Mouse (Mus musculus): ENCODE results near the gene Marveld2. TPM values are rescaled to one million over a fixed set of nuclear protein-coding genes. Genes with fewer than 3 reads are reported as not detected.

The Marveld2 gene
- polyA plus RNA-seq, 1 experiment from 2014 or later: 6.0 TPM

DNA sequence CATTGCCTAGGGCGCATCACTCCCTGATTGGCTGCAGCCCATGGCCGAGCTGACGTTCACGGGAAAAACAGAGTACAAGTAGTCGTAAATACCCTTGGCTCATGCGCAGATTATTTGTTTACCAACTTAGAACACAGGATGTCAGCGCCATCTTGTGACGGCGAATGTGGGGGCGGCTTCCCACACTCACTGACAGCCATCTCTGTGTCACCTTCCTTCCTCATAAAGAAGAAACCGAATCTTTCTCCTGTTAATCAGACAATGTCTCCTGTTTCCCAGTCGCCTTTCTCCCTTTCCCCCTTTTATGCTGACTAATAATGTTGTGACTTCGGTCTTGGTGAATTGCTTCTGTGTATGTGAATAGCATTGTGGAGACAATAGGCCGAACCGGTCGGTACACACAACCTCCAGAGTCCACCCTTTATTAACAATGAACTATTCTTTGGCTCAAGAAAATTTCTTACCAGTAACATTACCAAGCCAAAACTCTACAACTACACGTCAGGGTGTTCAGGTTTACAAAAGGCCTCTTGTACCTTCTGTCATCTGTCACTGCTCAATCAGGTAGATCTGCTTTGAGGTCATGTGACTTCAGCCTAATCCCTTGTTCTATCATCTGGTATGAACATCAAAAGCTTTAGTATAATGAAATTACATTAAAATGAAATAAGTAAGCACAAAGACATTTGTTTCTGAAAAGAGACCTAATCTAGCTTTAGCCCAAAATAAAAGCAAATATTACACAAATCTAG is 22.6 kb downstream of the Marveld2 start:
- 57% methylated on average over 12 of the region's 17 CpGs for WGBS
- no peak overlapping the region for H3K27ac ChIP-seq (replicated peaks)
- DNase-seq (ENCODE audit: low spot score): peak; percentile 25
- no peaks in the 10 kb centered on the region for H3K9me3 ChIP-seq
- no peaks in the 10 kb centered on the region for H3K27me3 ChIP-seq (replicated peaks; ENCODE audit: low read depth, poor library complexity, severe bottlenecking)
- no peaks in the 10 kb centered on the region for H3K36me3 ChIP-seq (replicated peaks)
- peaks cover 8% of the 10 kb centered on the region for H3K4me1 ChIP-seq
- H3K4me3 ChIP-seq: 0 out of 2 replicates have a peak overlapping the region, but pooled peaks have one; percentile 8

GRCm38 (mm10) chr13:100588646-100589045 is 28.1 kb downstream of the Marveld2 start:
- Histone ChIP-seq H3K4me3 (no peak overlapping the region), H3K27ac (replicated peaks) (no peak overlapping the region), H3K36me3 (replicated peaks) (0 out of 2 replicates have a peak, but pooled peaks cover 2% of the 10 kb centered on the region), H3K4me1 (no peaks in the 10 kb centered on the region), H3K9me3 (no peaks in the 10 kb centered on the region), H3K27me3 (replicated peaks; ENCODE audit: low read depth, poor library complexity, severe bottlenecking) (no peaks in the 10 kb centered on the region)
- DNase-seq (ENCODE audit: low spot score): no peak
- WGBS: 84% methylated on average over 12 of the region's 12 CpGs

DNA sequence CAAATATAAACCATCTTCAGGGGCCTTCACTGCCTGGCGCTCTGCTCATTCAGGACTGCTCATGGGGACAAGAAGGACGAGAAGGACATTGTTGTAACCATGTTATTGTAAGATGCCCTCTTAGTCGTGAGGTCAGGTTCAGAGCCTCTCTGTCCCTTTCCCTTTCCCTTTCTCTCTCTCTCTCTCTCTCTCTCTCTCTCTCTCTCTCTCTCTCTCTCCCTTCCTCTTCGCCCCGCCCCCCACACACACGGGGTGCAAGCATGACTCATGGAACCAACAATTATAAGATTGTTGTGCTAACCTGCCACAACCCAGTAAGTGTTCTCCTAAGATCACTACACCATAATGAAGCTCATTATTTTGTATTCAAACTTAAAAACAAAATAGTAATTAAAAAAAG is 34.6 kb downstream of the Marveld2 start:
- H3K36me3 ChIP-seq (replicated peaks): no peaks in the 10 kb centered on the region
- no peaks in the 10 kb centered on the region for H3K9me3 ChIP-seq
- no peak overlapping the region for H3K27ac ChIP-seq (replicated peaks)
- H3K4me3 ChIP-seq: no peak overlapping the region
- peaks cover 10% of the 10 kb centered on the region for H3K4me1 ChIP-seq
- no peaks in the 10 kb centered on the region for H3K27me3 ChIP-seq (replicated peaks; ENCODE audit: low read depth, poor library complexity, severe bottlenecking)
- no peak for DNase-seq (ENCODE audit: low spot score)
- WGBS: 47% methylated on average over 6 of the region's 6 CpGs

DNA sequence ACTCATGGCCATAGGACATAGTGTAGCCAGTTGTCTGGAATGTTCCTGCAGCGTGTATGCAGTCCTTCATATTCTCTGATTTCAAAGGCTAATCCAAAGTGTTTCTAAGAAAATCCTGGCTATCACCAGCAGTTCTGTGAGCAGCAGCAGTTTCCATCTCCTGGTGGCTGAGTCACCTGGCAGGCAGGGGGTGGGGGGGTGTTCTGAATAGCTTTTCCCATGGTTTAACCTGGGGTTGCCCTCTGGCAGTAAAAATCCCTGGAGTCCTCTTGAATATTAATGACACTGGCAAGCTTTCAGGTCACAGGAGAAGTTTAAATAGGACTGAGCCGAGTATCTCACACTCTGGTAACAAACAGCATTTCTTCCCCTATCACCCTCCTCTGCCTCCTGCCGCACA is 35.1 kb downstream of the Marveld2 start:
- Histone ChIP-seq H3K27me3 (replicated peaks; ENCODE audit: low read depth, poor library complexity, severe bottlenecking) (no peaks in the 10 kb centered on the region), H3K4me3 (no peak overlapping the region), H3K36me3 (replicated peaks) (no peaks in the 10 kb centered on the region), H3K4me1 (peaks cover 10% of the 10 kb centered on the region), H3K27ac (replicated peaks) (no peak overlapping the region), H3K9me3 (no peaks in the 10 kb centered on the region)
- DNase-seq (ENCODE audit: low spot score): no peak
- WGBS: 42% methylated on average over 3 of the region's 3 CpGs

DNA sequence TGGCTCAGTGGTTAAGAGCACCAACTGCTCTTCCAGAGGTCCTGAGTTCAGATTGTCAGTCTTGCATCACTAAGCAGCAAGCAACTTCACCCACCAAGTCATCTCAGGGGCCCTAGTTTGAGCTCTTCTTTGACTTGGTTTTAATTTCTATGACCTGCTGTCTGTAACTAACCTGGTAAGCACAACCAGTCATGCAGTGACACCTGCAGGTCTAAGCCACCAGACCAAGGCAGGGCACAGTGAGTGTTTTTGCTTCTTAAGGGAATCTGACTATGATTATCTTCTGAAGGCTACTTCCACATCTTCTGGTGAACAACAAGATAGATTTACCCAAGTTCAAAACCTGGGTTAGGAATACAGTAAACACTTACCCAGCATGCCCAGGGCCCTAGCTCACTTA is 36.8 kb downstream of the Marveld2 start:
- H3K27ac ChIP-seq (replicated peaks): no peak overlapping the region
- H3K27me3 ChIP-seq (replicated peaks; ENCODE audit: low read depth, poor library complexity, severe bottlenecking): no peaks in the 10 kb centered on the region
- no peaks in the 10 kb centered on the region for H3K9me3 ChIP-seq
- no peak for DNase-seq (ENCODE audit: low spot score)
- no peak overlapping the region for H3K4me3 ChIP-seq
- H3K36me3 ChIP-seq (replicated peaks): no peaks in the 10 kb centered on the region
- peaks cover 10% of the 10 kb centered on the region for H3K4me1 ChIP-seq

GRCm38 (mm10) chr13:100579220-100579619 is 37.6 kb downstream of the Marveld2 start:
- H3K9me3 ChIP-seq: no peaks in the 10 kb centered on the region
- H3K27me3 ChIP-seq (replicated peaks; ENCODE audit: low read depth, poor library complexity, severe bottlenecking): no peaks in the 10 kb centered on the region
- H3K4me3 ChIP-seq: no peak overlapping the region
- peaks cover 10% of the 10 kb centered on the region for H3K4me1 ChIP-seq
- H3K36me3 ChIP-seq (replicated peaks): no peaks in the 10 kb centered on the region
- WGBS: 61% methylated on average over 3 of the region's 3 CpGs
- DNase-seq (ENCODE audit: low spot score): no peak
- H3K27ac ChIP-seq (replicated peaks): no peak overlapping the region

GRCm38 (mm10) chr13:100575950-100576349 is 40.8 kb downstream of the Marveld2 start:
- DNase-seq (ENCODE audit: low spot score): no peak
- no peaks in the 10 kb centered on the region for H3K27me3 ChIP-seq (replicated peaks; ENCODE audit: low read depth, poor library complexity, severe bottlenecking)
- no peaks in the 10 kb centered on the region for H3K4me1 ChIP-seq
- no peak overlapping the region for H3K4me3 ChIP-seq
- no peaks in the 10 kb centered on the region for H3K9me3 ChIP-seq
- WGBS: 78% methylated on average over 2 of the region's 2 CpGs
- H3K27ac ChIP-seq (replicated peaks): no peak overlapping the region
- no peaks in the 10 kb centered on the region for H3K36me3 ChIP-seq (replicated peaks)

- DNase-seq (ENCODE audit: low spot score): no peak
- no peaks in the 10 kb centered on the region for H3K9me3 ChIP-seq
- H3K36me3 ChIP-seq (replicated peaks): no peaks in the 10 kb centered on the region
- H3K27me3 ChIP-seq (replicated peaks; ENCODE audit: low read depth, poor library complexity, severe bottlenecking): no peaks in the 10 kb centered on the region
- no peaks in the 10 kb centered on the region for H3K4me1 ChIP-seq
- no peak overlapping the region for H3K27ac ChIP-seq (replicated peaks)
- no peak overlapping the region for H3K4me3 ChIP-seq
- WGBS: 78% methylated on average over 2 of the region's 2 CpGs
Observed at GRCm38 (mm10) chr13:100570713-100571112, 46.1 kb downstream of the Marveld2 start.

GRCm38 (mm10) chr13:100568359-100568758 is 48.4 kb downstream of the Marveld2 start:
- Histone ChIP-seq H3K27me3 (replicated peaks; ENCODE audit: low read depth, poor library complexity, severe bottlenecking) (no peaks in the 10 kb centered on the region), H3K27ac (replicated peaks) (no peak overlapping the region), H3K4me1 (no peaks in the 10 kb centered on the region), H3K9me3 (no peaks in the 10 kb centered on the region), H3K36me3 (replicated peaks) (no peaks in the 10 kb centered on the region), H3K4me3 (no peak overlapping the region)
- DNase-seq (ENCODE audit: low spot score): no peak
- 91% methylated on average over 1 of the region's 1 CpGs for WGBS

DNA sequence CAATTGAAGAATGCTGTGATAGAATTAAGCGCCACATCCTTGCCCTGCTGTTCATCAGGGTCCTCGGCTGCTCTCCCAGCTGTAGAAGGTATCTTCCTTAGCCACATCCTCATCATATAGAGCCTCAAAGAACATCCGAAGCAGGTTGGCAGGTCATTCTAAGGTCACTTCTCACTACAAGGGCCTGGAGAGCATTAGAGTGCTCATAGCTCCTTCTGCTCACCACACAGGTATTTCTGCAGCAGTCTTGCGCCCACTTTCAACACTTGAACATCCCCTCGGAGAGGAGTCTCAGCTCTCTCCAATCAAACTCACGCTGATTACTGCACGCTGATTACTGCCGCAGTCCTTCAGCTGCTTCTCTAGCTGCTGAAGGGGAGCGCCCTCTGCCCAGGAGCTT is 57.3 kb downstream of the Marveld2 start:
- no peaks in the 10 kb centered on the region for H3K9me3 ChIP-seq
- no peak for DNase-seq (ENCODE audit: low spot score)
- no peaks in the 10 kb centered on the region for H3K4me1 ChIP-seq
- 83% methylated on average over 9 of the region's 9 CpGs for WGBS
- H3K27me3 ChIP-seq (replicated peaks; ENCODE audit: low read depth, poor library complexity, severe bottlenecking): peaks cover 8% of the 10 kb centered on the region
- no peak overlapping the region for H3K4me3 ChIP-seq
- no peak overlapping the region for H3K27ac ChIP-seq (replicated peaks)
- H3K36me3 ChIP-seq (replicated peaks): no peaks in the 10 kb centered on the region

- Histone ChIP-seq H3K4me1 (peaks cover 11% of the 10 kb centered on the region), H3K36me3 (replicated peaks) (no peaks in the 10 kb centered on the region), H3K27ac (replicated peaks) (no peak overlapping the region), H3K27me3 (replicated peaks; ENCODE audit: low read depth, poor library complexity, severe bottlenecking) (peaks cover 33% of the 10 kb centered on the region), H3K4me3 (no peak overlapping the region), H3K9me3 (no peaks in the 10 kb centered on the region)
- DNase-seq (ENCODE audit: low spot score): no peak
- WGBS: 75% methylated on average over 4 of the region's 4 CpGs
Observed at GRCm38 (mm10) chr13:100557011-100557410, 59.8 kb downstream of the Marveld2 start.

- peaks cover 20% of the 10 kb centered on the region for H3K4me1 ChIP-seq
- no peak for DNase-seq (ENCODE audit: low spot score)
- peak overlapping the region; percentile 74 for H3K4me3 ChIP-seq
- no peak overlapping the region for H3K27ac ChIP-seq (replicated peaks)
- WGBS: 4% methylated on average over 12 of the region's 12 CpGs
- no peaks in the 10 kb centered on the region for H3K9me3 ChIP-seq
- no peaks in the 10 kb centered on the region for H3K36me3 ChIP-seq (replicated peaks)
- H3K27me3 ChIP-seq (replicated peaks; ENCODE audit: low read depth, poor library complexity, severe bottlenecking): peaks cover 60% of the 10 kb centered on the region
Observed at GRCm38 (mm10) chr13:100553042-100553437, 63.7 kb downstream of the Marveld2 start.

DNA sequence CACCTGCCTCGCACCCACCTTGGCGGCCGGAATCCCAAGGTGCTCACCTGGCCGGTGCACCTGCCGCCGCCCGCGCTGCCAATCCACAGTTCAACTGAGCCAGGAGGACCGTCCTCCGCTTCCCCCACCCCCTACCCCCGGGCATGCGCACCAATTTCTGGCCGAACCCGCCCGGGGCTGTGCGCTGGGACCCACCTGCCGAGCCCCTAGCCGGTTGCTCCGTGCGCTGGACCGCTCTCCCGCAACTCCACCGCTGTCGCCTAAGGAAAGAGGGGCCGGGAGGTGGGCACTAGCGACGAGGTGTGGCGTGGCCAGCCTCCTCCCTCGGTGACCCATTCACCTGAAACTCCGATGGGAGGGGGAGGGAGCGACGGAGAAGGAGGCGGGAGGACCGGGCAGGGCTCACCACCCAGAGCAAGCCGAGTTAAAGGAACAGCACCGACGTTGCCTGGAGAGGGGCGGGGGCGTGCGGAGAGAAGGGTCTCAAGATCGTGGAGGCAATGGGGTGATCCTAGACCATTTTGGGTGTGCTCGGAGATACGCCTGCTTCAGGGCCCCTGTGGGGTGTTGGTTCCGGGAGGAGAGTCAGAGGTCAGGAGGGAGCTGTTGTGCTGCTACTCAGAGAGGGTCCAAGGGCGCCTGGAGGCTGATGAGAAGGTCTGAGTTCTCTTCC is 64.3 kb downstream of the Marveld2 start, which contains the start of gene Ocln:
Ocln (minus strand) TSS at position 350 of the 673 bp plus-strand sequence.
- peak; percentile 64 for DNase-seq (ENCODE audit: low spot score)
- Histone ChIP-seq H3K36me3 (replicated peaks) (no peaks in the 10 kb centered on the region), H3K4me3 (peak within 1 kb of the TSS; percentile 74), H3K9me3 (no peaks in the 10 kb centered on the region), H3K27me3 (replicated peaks; ENCODE audit: low read depth, poor library complexity, severe bottlenecking) (peaks cover 60% of the 10 kb centered on the region), H3K27ac (replicated peaks) (peak within 1 kb of the TSS; percentile 49), H3K4me1 (peaks cover 20% of the 10 kb centered on the region)
- under 1% methylated on average over 45 of the region's 45 CpGs for WGBS

All from embryonic facial prominence, embryonic 10.5 days (tissue).